Mouse (Mus musculus): ENCODE results near the gene Lpar1.

Lpar1 gene

GRCm38 (mm10) chr4:58506539-58507527 lies 46.9 kb downstream of the Lpar1 start:
- no peak for DNase-seq (ENCODE audit: low spot score)

DNA sequence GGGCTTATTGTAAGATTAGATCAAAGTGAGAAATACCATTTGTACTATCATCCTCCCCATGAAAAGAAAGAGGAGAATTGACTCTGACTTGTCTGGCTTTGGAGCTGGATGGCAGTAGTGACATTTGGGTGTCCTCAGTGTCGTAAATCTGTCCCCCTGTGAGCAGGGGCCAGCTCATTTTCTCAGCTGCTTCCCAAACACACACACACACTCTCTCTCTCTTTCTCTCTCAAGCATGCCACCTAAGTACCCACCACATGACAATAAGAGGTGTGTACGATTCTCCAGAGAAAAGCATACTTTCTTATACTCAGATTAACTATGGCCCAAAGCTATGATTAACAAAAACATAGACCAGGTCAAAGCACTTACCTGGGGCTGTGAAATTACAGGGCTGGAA lies 49.4 kb downstream of the Lpar1 start:
- DNase-seq (ENCODE audit: low spot score), result no peak

GRCm38 (mm10) chr4:58501012-58501777 lies 52.5 kb downstream of the Lpar1 start:
- DNase-seq (ENCODE audit: low spot score), result no peak

DNA sequence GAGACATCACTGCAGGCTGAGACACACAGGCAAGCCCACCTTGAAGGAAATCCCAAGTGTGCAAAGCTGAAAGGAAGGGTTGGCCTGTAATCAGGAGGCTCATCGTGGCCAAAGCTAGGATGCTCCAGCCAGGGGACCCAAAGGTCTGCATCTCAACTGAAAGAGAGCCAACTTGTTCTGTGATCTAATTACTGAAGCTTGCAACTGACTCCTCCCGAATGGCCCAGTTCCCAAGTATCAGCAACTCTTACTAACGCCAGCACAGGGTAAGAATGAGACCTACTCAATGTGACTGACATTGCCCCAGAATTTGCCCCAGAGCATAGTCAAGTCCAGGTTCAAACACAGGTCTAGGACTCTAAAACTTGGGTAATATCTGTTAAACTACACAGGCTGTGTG lies 53.9 kb downstream of the Lpar1 start:
- no peak for DNase-seq (ENCODE audit: low spot score)

- DNase-seq (ENCODE audit: low spot score), result no peak
These were observed 54.5 kb downstream of the Lpar1 start for GRCm38 (mm10) chr4:58499241-58499640.

DNA sequence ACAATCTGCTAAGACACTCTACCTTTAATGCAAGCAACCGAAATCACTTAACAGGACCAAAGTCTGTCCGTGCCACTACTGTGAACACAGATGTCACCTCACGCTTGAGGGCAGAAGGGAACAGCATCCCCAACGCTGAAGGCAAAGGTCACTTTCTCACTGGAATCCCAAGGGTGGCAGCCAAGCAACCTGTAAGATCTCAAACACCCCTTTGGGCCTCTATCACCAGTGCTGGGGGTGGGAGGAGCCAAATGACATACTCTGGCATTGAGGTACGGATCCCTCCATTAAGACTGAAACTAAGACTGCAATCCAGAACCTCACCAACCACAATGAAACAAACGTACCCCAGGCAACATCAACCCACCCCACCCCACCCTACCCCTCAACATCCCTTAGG lies 55.0 kb downstream of the Lpar1 start:
- no peak for DNase-seq (ENCODE audit: low spot score)

GRCm38 (mm10) chr4:58497284-58497683 lies 56.4 kb downstream of the Lpar1 start:
- DNase-seq (ENCODE audit: low spot score), result no peak

DNA sequence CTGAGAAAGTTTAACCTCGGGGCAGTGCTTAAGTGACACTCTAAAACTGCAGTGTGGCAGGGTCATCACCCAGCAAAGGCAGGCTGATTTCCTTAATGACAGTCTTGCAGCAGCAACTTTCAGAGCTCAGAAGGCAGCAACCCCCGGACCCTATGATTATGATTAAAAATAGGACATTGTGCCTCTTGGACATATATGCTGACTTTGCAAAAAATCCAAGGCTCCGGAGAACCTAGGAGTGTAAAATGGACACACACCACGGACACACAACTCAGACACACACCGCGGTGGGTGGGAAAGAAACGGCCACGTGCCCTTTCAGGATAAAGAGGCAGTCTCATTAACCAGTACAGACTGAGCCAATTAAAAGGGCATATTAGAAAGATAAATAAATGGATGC lies 57.0 kb downstream of the Lpar1 start:
- DNase-seq (ENCODE audit: low spot score), result no peak

GRCm38 (mm10) chr4:58491742-58492141 lies 62.0 kb downstream of the Lpar1 start:
- DNase-seq (ENCODE audit: low spot score), result no peak

DNA sequence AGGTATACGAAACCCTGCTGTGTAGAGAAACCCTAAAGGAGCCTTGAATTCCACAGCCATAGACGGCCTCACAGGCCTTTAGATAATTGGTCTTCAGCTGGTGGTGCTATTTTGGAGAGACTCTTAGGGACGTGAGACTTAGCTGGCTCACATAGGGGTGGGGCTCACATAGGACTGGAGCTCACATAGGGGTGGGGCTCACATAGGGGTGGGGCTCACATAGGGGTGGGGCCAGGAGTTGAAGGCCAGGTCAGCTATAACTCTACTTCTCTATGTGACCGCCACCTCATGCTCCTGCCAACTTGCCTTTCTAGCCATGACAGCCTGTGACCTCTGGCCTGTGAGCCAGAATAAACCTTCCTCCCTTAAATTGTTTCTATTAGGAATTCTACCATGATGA lies 63.3 kb downstream of the Lpar1 start:
- no peak for DNase-seq (ENCODE audit: low spot score)

- no peak for DNase-seq (ENCODE audit: low spot score)
These were observed 75.1 kb downstream of the Lpar1 start for GRCm38 (mm10) chr4:58478564-58478963.

DNA sequence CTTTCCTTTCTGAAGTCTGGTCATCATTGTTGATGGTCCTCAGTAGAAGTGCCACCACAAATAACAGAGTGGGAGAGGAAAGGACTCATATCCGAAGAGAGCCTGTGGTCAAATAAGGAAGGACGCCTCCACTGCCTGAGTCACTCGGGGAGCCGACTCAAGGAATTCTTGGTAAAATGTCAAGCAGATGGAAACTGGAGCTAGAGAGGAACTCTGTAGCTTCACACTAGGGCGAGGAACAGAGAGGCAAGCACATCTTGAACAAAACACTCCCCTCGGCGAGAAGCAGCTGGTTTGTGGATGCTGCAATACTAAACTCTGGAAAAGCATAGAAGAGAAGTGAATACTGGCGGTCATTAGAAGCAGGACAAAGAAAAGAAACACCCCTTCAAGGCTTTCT lies 76.0 kb downstream of the Lpar1 start:
- DNase-seq (ENCODE audit: low spot score), result no peak

DNA sequence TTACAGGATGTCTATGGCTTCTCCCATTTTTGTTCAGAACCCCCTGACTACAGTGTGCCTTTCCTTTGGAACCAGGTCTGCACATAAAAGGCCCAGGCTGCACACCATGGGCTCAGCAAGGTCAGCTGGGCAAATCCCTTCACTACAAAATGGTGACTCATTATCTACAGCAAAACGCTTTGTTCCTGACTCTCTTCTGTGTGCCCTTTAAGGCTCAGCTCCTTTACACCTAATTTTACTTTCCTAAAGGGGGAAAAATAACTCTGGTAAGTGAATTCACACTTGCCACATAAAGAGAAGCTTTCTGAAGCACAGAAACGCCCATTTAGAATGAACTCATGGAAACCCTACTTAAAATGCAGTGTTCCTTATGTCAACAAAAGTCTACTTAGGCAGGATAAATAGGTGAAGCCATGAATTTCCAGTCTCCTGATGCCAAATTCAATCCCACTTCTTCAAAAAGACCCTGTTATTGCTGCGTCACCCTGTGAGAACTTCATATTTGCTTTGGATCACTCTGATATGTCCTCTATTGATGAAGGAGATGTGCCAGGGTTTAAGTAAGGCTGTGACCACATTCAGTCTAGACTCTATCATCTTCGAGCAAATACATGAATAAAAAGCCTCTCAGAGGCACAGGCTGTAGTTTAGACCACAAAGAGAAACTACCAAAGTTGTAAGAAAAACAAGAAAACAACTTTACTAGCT lies 82.3 kb downstream of the Lpar1 start:
- DNase-seq (ENCODE audit: low spot score), result no peak

- DNase-seq (ENCODE audit: low spot score), result no peak
These were observed 83.8 kb downstream of the Lpar1 start for GRCm38 (mm10) chr4:58469651-58470592.

- DNase-seq (ENCODE audit: low spot score), result no peak
These were observed 84.7 kb downstream of the Lpar1 start for GRCm38 (mm10) chr4:58469035-58469434.

- no peak for DNase-seq (ENCODE audit: low spot score)
These were observed 88.1 kb downstream of the Lpar1 start for GRCm38 (mm10) chr4:58465586-58465985.

DNA sequence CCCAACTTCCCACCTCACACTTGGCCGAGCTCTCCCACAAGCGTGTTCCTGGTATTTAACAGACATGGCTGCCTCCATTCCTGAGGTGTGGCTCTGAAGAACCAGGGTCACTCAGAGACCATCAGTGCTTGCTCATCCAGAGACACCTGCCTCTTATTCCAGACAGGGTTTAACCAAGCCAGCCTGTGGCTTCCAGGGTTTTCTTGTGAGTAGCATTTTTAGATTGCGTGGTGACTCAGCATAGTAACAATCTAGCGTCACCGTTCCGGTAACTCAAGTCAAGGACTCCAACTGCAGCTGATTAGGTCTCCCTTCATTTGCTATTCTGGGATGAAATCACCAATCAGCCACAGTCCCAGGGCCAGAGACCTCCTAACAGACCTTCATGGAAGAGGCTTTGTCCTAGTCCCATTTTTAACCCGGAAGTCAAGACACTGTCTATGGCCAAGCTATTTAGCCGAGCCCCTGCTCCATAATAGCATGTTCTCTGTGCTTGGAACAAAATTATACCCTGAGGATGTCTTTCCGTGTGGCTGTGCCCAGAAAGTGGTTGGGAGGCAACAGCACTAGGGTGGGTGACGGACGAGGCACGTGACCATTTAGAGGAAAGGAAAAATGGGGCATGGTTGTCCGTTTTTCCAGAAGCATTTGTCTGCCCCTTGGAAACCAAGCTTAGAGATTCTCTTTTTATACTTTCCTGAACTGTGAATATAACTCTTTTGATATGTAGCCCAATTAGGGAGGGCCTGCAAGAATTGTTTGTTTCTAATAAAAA lies 89.1 kb downstream of the Lpar1 start:
- DNase-seq (ENCODE audit: low spot score), result no peak

DNA sequence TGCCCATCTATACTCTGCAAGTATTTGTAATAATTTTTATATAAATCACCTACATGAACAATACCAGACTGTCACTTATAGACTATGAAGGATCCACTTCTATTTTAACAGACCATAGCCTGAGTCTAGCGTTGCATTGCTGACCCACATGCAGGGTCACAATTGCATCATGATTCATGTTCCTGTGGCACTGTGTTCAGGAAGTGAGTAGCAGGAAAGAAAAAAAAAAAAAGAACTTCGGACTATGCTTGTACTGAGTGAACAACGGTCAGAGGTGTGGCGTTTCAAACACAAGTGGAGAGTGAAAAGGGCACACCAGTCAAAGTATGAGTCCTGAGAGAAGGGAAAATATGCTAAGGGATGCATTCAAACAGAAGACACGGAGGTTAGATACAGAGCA lies 90.7 kb downstream of the Lpar1 start:
- no peak for DNase-seq (ENCODE audit: low spot score)

DNA sequence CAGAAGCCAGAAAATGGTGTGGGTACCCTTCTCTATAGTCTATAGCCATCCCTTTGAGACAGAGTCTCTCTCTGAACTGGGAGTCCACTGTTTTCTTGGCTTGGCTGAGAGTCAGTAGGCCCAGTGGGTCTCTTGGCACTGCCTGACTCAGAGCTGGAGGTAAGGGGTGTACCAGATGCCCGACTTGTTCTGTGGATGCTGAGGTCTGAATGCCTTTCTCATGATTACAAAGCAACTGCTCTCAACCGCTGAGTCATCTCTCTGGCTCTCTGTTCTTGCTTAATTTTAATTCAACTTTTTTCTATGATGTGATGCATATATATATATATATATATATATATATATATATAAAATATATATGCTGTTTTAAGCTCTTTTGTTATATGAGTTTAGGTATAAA lies 91.1 kb downstream of the Lpar1 start:
- no peak for DNase-seq (ENCODE audit: low spot score)

- no peak for DNase-seq (ENCODE audit: low spot score)
These were observed 100.4 kb downstream of the Lpar1 start for GRCm38 (mm10) chr4:58453334-58453733.

DNA sequence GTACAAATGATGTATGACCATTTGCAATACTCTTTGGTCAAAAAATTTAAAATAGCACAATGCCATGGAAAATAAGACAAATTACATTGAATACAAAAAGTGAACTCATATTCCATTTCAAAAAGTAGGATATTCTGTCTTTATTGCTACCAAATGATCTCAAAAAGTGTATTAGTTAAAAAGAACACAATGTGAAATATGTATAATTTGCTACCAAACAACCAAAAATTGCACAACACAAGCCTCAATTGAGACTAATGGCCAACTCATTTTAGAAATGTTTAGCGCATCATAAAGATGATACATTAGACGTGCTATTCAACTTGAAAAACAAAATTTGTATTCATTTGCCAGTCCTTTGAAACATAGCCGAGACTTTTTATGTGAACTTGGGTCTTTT lies 104.9 kb downstream of the Lpar1 start:
- no peak for DNase-seq (ENCODE audit: low spot score)

Data from ovary, postnatal 36 days (tissue).